Mouse (Mus musculus) thymus, postnatal 14 days (tissue): ENCODE measurements around the gene Rrp15.
"Not testable (repeated sequence)": the region's sequence is repeated elsewhere in the genome, so short reads cannot be mapped to it uniquely, and the experiment has no call there.

Source experiments
- DNase-seq: peaks from one replicate; pipeline ENCODE4 v3.0.0; 2021

Gene Rrp15

GRCm38 (mm10) chr1:186748724-186749653 lies at the start of gene Rrp15:
TSS of gene Rrp15 (minus strand) at chr1:186749358.
- peak; percentile 86 for DNase-seq

- no peak for DNase-seq
Observed at GRCm38 (mm10) chr1:186797991-186798390, 48.8 kb upstream of the Rrp15 start.

- DNase-seq = no peak
Observed at GRCm38 (mm10) chr1:186785359-186785758, 36.2 kb upstream of the Rrp15 start.

- DNase-seq = no peak
Observed at GRCm38 (mm10) chr1:186780826-186781225, 31.7 kb upstream of the Rrp15 start.

DNA sequence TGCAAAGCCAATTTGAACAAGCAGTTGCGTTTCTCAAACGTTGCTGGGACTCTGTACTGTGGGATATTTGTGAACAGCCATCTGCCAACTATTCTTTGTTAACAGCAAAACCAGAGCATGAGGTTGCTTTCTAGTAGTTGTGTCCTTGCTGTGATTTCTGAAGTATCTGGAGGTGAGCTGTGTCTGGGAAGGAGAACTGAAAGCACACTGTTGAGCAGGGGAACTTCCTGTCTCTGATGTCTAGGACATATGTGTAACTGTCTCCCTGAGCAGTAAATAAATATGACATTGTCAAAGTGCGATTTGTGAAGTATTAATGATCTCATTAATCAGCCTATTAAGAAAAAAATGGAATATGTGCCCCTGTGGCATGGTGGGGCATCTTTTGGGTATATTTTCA lies 24.0 kb upstream of the Rrp15 start:
- no peak for DNase-seq

DNA sequence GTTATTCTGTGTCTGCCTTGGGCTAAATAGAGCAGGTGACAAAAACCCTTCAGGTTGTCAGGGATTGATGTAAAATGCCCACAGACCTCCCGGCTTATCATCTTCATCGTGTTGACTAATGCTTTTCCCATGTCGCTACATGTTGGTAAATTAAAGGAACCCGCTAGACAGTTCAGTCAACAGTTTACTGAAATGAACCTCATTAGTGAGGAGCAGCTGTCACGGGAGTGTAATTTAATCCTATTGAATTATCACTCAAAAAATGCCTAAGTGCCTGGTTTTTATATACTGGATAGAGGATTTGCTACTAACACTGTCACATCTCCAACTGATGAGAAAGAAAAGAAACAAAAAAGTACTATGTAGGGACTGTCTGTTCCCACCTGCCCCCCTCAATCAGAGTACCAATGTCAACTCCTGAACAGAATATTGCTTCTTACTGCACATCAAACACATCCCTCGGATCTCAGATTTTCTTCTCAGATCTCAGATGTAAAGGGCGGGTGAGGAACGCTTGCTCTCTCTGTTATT lies 23.5 kb upstream of the Rrp15 start:
- no peak for DNase-seq

DNA sequence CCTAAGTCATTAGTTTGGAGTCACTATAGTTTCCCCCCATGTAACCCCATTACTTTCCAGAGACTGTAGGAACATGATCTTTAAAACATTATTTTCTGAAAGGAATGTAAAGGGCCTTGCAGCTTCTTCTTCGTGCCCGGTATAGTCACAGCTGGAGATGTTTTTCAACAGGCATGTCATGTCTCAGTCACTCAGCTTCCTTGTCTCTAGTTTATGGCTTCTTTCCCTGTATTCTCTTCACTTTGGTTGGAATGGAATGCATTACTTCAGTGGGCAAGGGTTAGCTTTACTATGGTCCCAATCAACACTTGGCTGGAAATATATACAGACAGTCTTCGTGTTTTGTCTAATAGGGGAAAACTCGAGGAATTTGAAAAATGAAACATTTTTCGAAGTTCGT lies 22.8 kb upstream of the Rrp15 start:
- DNase-seq = no peak

GRCm38 (mm10) chr1:186770659-186771058 lies 21.5 kb upstream of the Rrp15 start:
- DNase-seq = no peak

GRCm38 (mm10) chr1:186768392-186768791 lies 19.2 kb upstream of the Rrp15 start:
- no peak for DNase-seq

GRCm38 (mm10) chr1:186763451-186763850 lies 14.3 kb upstream of the Rrp15 start:
- not testable (repeated sequence) for DNase-seq

- DNase-seq = peak; percentile 15
Observed at GRCm38 (mm10) chr1:186749675-186750283, 621 bp upstream of the Rrp15 start.

GRCm38 (mm10) chr1:186739828-186740227 lies 9.3 kb downstream of the Rrp15 start:
- no peak for DNase-seq

DNA sequence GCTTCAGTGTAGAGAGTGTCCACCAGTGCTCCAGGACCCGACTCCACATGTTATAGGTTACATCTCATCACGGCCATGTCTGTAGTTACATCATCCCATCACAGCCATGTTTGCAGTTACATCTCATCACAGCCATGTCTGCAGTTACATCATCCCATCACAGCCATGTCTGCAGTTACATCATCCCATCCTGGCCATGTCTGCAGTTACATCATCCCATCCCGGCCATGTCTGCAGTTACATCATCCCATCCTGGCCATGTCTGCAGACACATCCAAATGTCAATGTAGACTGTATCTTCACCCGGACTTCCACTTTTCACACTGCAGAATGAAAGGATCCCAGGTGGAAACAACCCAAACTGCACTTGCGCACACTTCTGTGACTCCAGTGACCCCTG lies 13.6 kb downstream of the Rrp15 start:
- no peak for DNase-seq

DNA sequence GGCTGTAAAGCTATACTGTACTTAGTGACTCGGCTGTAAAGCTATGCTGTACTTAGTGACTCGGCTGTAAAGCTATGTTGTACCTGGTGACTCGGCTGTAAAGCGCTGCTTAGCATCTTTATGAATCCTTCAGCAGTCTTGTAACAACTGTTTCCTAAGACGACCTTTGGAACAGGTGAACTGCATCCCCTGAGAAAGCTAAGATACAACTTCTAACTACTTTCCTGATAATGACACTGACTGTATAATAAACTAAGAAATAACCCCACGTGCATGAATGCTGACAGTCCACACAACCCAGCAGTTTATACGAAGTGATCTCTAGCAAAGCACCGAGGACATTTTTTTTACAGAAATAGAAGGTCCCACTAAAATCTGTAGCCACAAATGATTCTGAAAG lies 16.1 kb downstream of the Rrp15 start:
- no peak for DNase-seq

GRCm38 (mm10) chr1:186728778-186729177 lies 20.4 kb downstream of the Rrp15 start:
- DNase-seq = no peak

GRCm38 (mm10) chr1:186726117-186726516 lies 23.0 kb downstream of the Rrp15 start:
- no peak for DNase-seq

- no peak for DNase-seq
Observed at GRCm38 (mm10) chr1:186722299-186722698, 26.9 kb downstream of the Rrp15 start.

DNA sequence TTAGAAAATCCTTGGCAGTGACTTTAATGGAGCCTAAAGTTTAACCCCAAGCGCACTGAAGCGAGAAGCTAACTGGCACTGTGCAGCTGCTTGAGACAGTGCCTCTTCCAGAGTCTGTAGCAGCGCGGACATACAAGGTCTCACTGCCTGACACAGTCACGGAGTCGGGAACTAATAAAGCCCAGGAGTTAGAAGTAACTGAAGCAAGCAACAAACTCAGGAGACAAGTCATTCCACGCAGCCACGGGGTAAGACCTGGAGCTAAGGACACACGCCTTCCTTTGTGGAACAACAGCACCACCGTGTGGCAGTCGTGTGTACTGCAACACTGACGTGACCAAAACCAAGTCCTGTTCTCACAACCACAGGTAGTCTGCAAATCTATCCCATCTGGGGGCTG lies 27.3 kb downstream of the Rrp15 start:
- DNase-seq = peak; percentile 74

DNA sequence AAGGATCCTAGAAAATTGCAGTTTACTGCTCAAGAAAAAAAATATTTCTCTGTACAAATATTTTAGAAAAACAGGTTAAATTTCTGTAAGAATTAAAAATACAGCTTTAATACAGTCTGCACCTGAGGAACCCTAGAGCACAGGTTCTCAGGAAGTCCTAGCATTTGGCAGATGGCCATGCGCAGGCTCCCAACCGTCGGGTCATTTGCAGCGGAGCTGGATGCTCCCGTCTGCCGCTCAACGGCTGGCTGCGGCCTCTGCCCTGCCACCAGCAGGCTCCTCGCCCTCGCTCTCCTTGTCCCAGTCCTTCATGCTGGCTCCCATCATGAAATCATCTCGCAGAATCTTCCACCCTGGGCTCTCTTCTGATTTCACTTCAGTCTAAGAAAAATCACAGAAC lies 28.0 kb downstream of the Rrp15 start:
- DNase-seq = no peak

- no peak for DNase-seq
Observed at GRCm38 (mm10) chr1:186719708-186720107, 29.4 kb downstream of the Rrp15 start.

- DNase-seq = no peak
Observed at GRCm38 (mm10) chr1:186718881-186719280, 30.3 kb downstream of the Rrp15 start.

- DNase-seq = no peak
Observed at GRCm38 (mm10) chr1:186714980-186715896, 33.9 kb downstream of the Rrp15 start.

DNA sequence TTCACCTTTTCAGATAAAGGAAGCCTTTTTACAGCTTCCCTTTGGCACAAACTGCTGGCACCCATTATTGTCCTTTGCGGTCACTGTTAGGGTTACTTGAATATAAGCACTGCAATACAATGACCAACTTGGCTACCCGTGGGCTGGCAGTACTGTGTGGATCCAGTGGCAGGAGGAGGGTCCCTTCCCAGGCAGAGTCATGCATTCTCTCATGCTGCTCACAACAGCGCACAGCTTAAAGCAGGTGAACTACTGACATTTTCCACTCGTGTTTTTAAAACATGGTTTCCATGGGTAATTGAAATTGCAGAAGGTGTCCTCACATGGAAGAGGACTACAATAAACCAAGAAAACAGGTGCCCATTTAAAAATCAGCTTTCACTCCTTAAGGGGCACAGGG lies 34.9 kb downstream of the Rrp15 start:
- DNase-seq = no peak
